Mouse (Mus musculus): Measurements from ENCODE around the gene Barhl1. TPM values are rescaled to one million over a fixed set of nuclear protein-coding genes. Genes with fewer than 3 reads are reported as not detected.

The Barhl1 gene
- total and polyA plus RNA-seq, 3 experiments, result 0.15 to 0.47 TPM; not detected in 1

DNA sequence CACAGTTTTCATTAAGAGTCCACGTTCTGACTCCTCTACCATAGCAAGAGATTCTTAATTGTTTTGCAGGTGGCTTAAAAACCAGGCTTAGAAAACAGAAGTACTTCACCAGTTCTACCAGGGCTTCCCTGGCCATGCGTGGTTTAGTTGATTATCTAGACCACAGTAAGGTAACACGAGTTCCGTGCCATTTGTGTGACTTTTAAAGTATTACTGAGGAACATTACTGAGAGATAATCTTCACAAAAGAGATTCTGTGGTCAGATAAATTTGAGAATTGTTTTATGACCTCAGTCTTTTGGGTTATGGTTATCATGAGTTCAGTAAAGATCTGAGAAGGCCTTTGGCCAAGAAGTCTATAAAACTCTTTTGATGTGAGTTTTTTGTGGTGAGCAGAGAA, 57.2 kb downstream of the Barhl1 start:
- H3K27ac ChIP-seq (ENCODE audit: control insufficient read depth, low read depth, low read length), result no peak overlapping the region
- peaks cover 2 to 17% of the 10 kb centered on the region in 2 experiments; a peak in 3 of 4 replicates for H3K36me3 ChIP-seq (ENCODE audit: control insufficient read depth in 1 of 2, insufficient read depth in 2 of 2, low read length in 2 of 2)
- no peaks in the 10 kb centered on the region; a peak in 1 of 4 replicates for H3K4me1 ChIP-seq (ENCODE audit: control insufficient read depth in 1 of 2, insufficient read depth in 2 of 2, low read length in 2 of 2)
- no peak overlapping the region for H3K4me3 ChIP-seq (ENCODE audit: control insufficient read depth in 1 of 2, insufficient read depth in 1 of 2, low read depth in 2 of 2, low read length in 2 of 2)
- DNase-seq (ENCODE audit: low read depth, low spot score), result peak; percentile 39
- no peaks in the 10 kb centered on the region for H3K27me3 ChIP-seq (ENCODE audit: control insufficient read depth in 1 of 2, insufficient read depth in 2 of 2, low read length in 2 of 2)
- no peaks in the 10 kb centered on the region for H3K79me2 ChIP-seq (ENCODE audit: control insufficient read depth, insufficient read depth, low read length, poor library complexity)
- peak; percentile 34; the same call in 1 of the 2 replicates for TF ChIP-seq TCF12 (IDR thresholded peaks at IDR 0.05; ENCODE audit: low read depth, low read length)
- peak; percentile 55; the same call in 1 of the 2 replicates for TF ChIP-seq MXI1 (IDR thresholded peaks at IDR 0.05; ENCODE audit: low read depth, low read length)
- TF ChIP-seq TBP (IDR thresholded peaks at IDR 0.05; ENCODE audit: low read depth, low read length), result no peak
- TF ChIP-seq MAFK (IDR thresholded peaks at IDR 0.05; ENCODE audit: borderline replicate concordance, low read depth, low read length), result no peak
- TF ChIP-seq ETS1 (IDR thresholded peaks at IDR 0.05; ENCODE audit: low read depth, low read length), result peak; percentile 67
- no peak for TF ChIP-seq ZKSCAN1 (IDR thresholded peaks at IDR 0.05; ENCODE audit: low read depth, low read length)
- TF ChIP-seq GATA1 (IDR thresholded peaks at IDR 0.05; ENCODE audit: low read depth, low read length), result peak; percentile 47; the same call in 1 of the 2 replicates
- H3K9ac ChIP-seq (ENCODE audit: control insufficient read depth, low read depth, low read length, poor library complexity, severe bottlenecking), result no peak overlapping the region
- H3K9me3 ChIP-seq (replicated peaks; ENCODE audit: insufficient read depth, low read length), result no peaks in the 10 kb centered on the region

Other genes starting within 250 kb of the Barhl1 start
- 0.36 and 0.92 TPM in 2 replicates for gene Spaca9, start 216.9 kb downstream of the Barhl1 start, total RNA-seq (2012; rRNA removed)
- gene Spaca9, start 216.9 kb downstream of the Barhl1 start, polyA plus RNA-seq (2012; ENCODE audit: insufficient read depth in 1 of 2, insufficient read length in 2 of 2, low read depth in 1 of 2, low replicate concordance in 2 of 2, missing spikeins in 1 of 2), result 1 to 10 TPM in 1 of 2 experiments, not detected in 1; 5.4 TPM
- 0.49 and 1.5 TPM in 2 replicates for gene Ak8, start 216.5 kb downstream of the Barhl1 start, total RNA-seq (2012; rRNA removed)
- gene Ak8, start 216.5 kb downstream of the Barhl1 start, polyA plus RNA-seq (2012; ENCODE audit: insufficient read depth in 1 of 2, insufficient read length in 2 of 2, low read depth in 1 of 2, low replicate concordance in 2 of 2, missing spikeins in 1 of 2), result 1 to 10 TPM in 1 of 2 experiments, not detected in 1; 2.6 TPM
- gene Gtf3c4, start 76.3 kb downstream of the Barhl1 start, total RNA-seq (2012; rRNA removed), result 34.7 and 37.4 TPM in 2 replicates
- 10 to 100 TPM in 1 of 2 experiments, not detected in 1; 28.3 TPM for gene Gtf3c4, start 76.3 kb downstream of the Barhl1 start, polyA plus RNA-seq (2012; ENCODE audit: insufficient read depth in 1 of 2, insufficient read length in 2 of 2, low read depth in 1 of 2, low replicate concordance in 2 of 2, missing spikeins in 1 of 2)
- 22.8 and 26.0 TPM in 2 replicates for gene Ddx31, start 76.3 kb downstream of the Barhl1 start, total RNA-seq (2012; rRNA removed)
- 10 to 100 TPM in 1 of 2 experiments, not detected in 1; 20.9 TPM for gene Ddx31, start 76.3 kb downstream of the Barhl1 start, polyA plus RNA-seq (2012; ENCODE audit: insufficient read depth in 1 of 2, insufficient read length in 2 of 2, low read depth in 1 of 2, low replicate concordance in 2 of 2, missing spikeins in 1 of 2)
- 0.95 and 1.1 TPM in 2 replicates for gene Cfap77, start 138.4 kb upstream of the Barhl1 start, total RNA-seq (2012; rRNA removed)
- 1 to 10 TPM in 1 of 2 experiments, not detected in 1; 2.4 TPM for gene Cfap77, start 138.4 kb upstream of the Barhl1 start, polyA plus RNA-seq (2012; ENCODE audit: insufficient read depth in 1 of 2, insufficient read length in 2 of 2, low read depth in 1 of 2, low replicate concordance in 2 of 2, missing spikeins in 1 of 2)
- 12.7 and 13.5 TPM in 2 replicates for gene Ttf1, start 143.6 kb upstream of the Barhl1 start, total RNA-seq (2012; rRNA removed)
- 10 to 100 TPM in 1 of 2 experiments, not detected in 1; 15.6 TPM for gene Ttf1, start 143.6 kb upstream of the Barhl1 start, polyA plus RNA-seq (2012; ENCODE audit: insufficient read depth in 1 of 2, insufficient read length in 2 of 2, low read depth in 1 of 2, low replicate concordance in 2 of 2, missing spikeins in 1 of 2)
- 22.5 and 24.2 TPM in 2 replicates for gene Setx, start 207.5 kb upstream of the Barhl1 start, total RNA-seq (2012; rRNA removed)
- 10 to 100 TPM; 13.1 to 23.8 TPM for gene Setx, start 207.5 kb upstream of the Barhl1 start, polyA plus RNA-seq (2012; ENCODE audit: insufficient read depth in 1 of 2, insufficient read length in 2 of 2, low read depth in 1 of 2, low replicate concordance in 2 of 2, missing spikeins in 1 of 2)